ENCODE assay signal across 17 mouse cellular contexts in genomic region chr2:25878516-25878915, GRCm38 (mm10). TPM values are rescaled to one million over a fixed set of nuclear protein-coding genes. Genes with fewer than 3 reads are reported as not detected.
DNase-seq lines count a peak whose midpoint lies in the region; ATAC-seq lines count a peak whose summit lies in the region.
"Had no signal": no experiment of that assay in that cellular context is flagged by ENCODE, and none has a peak within 500 bp of the region (broad histone marks: within the 10 kb centered on the region; RNA-seq: fewer than 3 reads in every experiment).

No protein-coding gene starts in this region.

- no peak overlapping the region for H3K9ac ChIP-seq in neural tube, embryonic 12.5 days
- no peak overlapping the region for H3K9ac ChIP-seq in limb, embryonic 13.5 days
- H3K9ac ChIP-seq: heart, embryonic 15.5 days had no signal

- H3K9me3 ChIP-seq in neural tube, embryonic 12.5 days, result no peaks in the 10 kb centered on the region
- H3K9me3 ChIP-seq in limb, embryonic 13.5 days, result 0 out of 2 replicates have a peak, but pooled peaks cover 4% of the 10 kb centered on the region
- H3K9me3 ChIP-seq: embryonic facial prominence, embryonic 12.5 days; heart, embryonic 15.5 days had no signal

- peaks cover 24% of the 10 kb centered on the region for H3K27me3 ChIP-seq in neural tube, embryonic 12.5 days (replicated peaks)
- peaks cover 63% of the 10 kb centered on the region for H3K27me3 ChIP-seq in limb, embryonic 13.5 days

- ATAC-seq in neural tube, embryonic 12.5 days (ENCODE audit: low FRiP score, low read depth), result no peak
- no peak for ATAC-seq in limb, embryonic 13.5 days (ENCODE audit: low FRiP score, low read depth)
- ATAC-seq: intestine, embryonic 16.5 days had no signal

- WGBS in neural tube, embryonic 12.5 days, result 91% methylated on average over 2 of the region's 2 CpGs
- 71% methylated on average over 2 of the region's 2 CpGs for WGBS in limb, embryonic 13.5 days

- DNase-seq in neural tube, embryonic 10.5 days (ENCODE audit: extremely low spot score, low spot score), result no peak
- DNase-seq in cerebellum, postnatal 25 days, result peak; percentile 77 to 81
- no peak for DNase-seq in heart, adult 8-10 months (ENCODE audit: low spot score)
- no peak for DNase-seq in left cerebral cortex, adult 18-20 months (ENCODE audit: low spot score in 2 of 2)
- DNase-seq in layer of hippocampus, postnatal 36 days, result no peak
- DNase-seq: kidney, postnatal 25 days; lung, postnatal 4 days had no signal

- H3K27ac ChIP-seq in neural tube, embryonic 12.5 days, result no peak overlapping the region
- H3K27ac ChIP-seq in limb, embryonic 13.5 days, result no peak overlapping the region
- H3K27ac ChIP-seq: embryonic facial prominence, embryonic 12.5 days; heart, embryonic 15.5 days had no signal

- H3K4me2 ChIP-seq in neural tube, embryonic 12.5 days (replicated peaks), result peak overlapping the region; percentile 86; the same call in 1 of the 2 replicates
- H3K4me2 ChIP-seq in limb, embryonic 13.5 days (replicated peaks), result peak overlapping the region; percentile 71; the same call in 1 of the 2 replicates

- no peaks in the 10 kb centered on the region for H3K36me3 ChIP-seq in neural tube, embryonic 12.5 days
- no peaks in the 10 kb centered on the region for H3K36me3 ChIP-seq in limb, embryonic 13.5 days
- H3K36me3 ChIP-seq: embryonic facial prominence, embryonic 12.5 days; heart, embryonic 15.5 days had no signal

- H3K4me3 ChIP-seq in neural tube, embryonic 12.5 days, result no peak overlapping the region
- no peak overlapping the region for H3K4me3 ChIP-seq in limb, embryonic 13.5 days

- H3K4me1 ChIP-seq in neural tube, embryonic 12.5 days, result peaks cover 8% of the 10 kb centered on the region
- peaks cover 7% of the 10 kb centered on the region for H3K4me1 ChIP-seq in limb, embryonic 13.5 days

RNA-seq across cellular contexts. Expression of gene Kcnt1, which starts 15.0 kb away (rescaled TPM):
- 4.4 and 5.4 TPM in 2 replicates for polyA plus RNA-seq in neural tube, embryonic 12.5 days (2016; fragmentation: Nextera tagmentation; extraction: Ambion mirVana)
- polyA plus RNA-seq in limb, embryonic 13.5 days (2015; fragmentation: Nextera tagmentation; extraction: Ambion mirVana), result 0.61 and 0.84 TPM in 2 replicates
- total RNA-seq in heart, adult 8-10 months (2022), result under 1 TPM; 0.44 to 0.90 (median 0.59) TPM
- 100 to 1,000 TPM; 118 to 130 TPM for total RNA-seq in left cerebral cortex, adult 18-20 months (2021)
- 10 to 100 TPM; 29.7 to 45.1 TPM for total RNA-seq in layer of hippocampus, postnatal 36 days (2021)
- polyA plus RNA-seq: heart, embryonic 15.5 days; liver, embryonic 16.5 days had no signal

RNA-seq across cellular contexts. Expression of gene Sohlh1, which starts 31.5 kb away (rescaled TPM):
- polyA plus RNA-seq in neural tube, embryonic 12.5 days (2016; fragmentation: Nextera tagmentation; extraction: Ambion mirVana), result not detected in 2 replicates
- 0.14 and 0.29 TPM in 2 replicates for polyA plus RNA-seq in limb, embryonic 13.5 days (2015; fragmentation: Nextera tagmentation; extraction: Ambion mirVana)
- not detected for total RNA-seq in heart, adult 8-10 months (2022)
- not detected for total RNA-seq in left cerebral cortex, adult 18-20 months (2021)
- not detected for total RNA-seq in layer of hippocampus, postnatal 36 days (2021)
- total RNA-seq: CH12.LX; gastrocnemius, postnatal 4 days; left cerebral cortex, postnatal 25 days had no signal
- polyA plus RNA-seq: embryonic facial prominence, embryonic 12.5 days; frontal cortex, adult 2 months; heart, embryonic 15.5 days; intestine, embryonic 16.5 days; liver, embryonic 16.5 days had no signal

RNA-seq across cellular contexts. Expression of gene Lcn9, which starts 55.6 kb away (rescaled TPM):
- not detected in 2 replicates for polyA plus RNA-seq in neural tube, embryonic 12.5 days (2016; fragmentation: Nextera tagmentation; extraction: Ambion mirVana)
- not detected in 2 replicates for polyA plus RNA-seq in limb, embryonic 13.5 days (2015; fragmentation: Nextera tagmentation; extraction: Ambion mirVana)
- total RNA-seq in heart, adult 8-10 months (2022), result not detected
- total RNA-seq in left cerebral cortex, adult 18-20 months (2021), result not detected
- total RNA-seq in layer of hippocampus, postnatal 36 days (2021), result not detected
- total RNA-seq: CH12.LX; gastrocnemius, postnatal 4 days; left cerebral cortex, postnatal 25 days had no signal
- polyA plus RNA-seq: embryonic facial prominence, embryonic 12.5 days; frontal cortex, adult 2 months; heart, embryonic 15.5 days; intestine, embryonic 16.5 days; liver, embryonic 16.5 days had no signal

Comparison
In these comparisons a context has a peak if more than half of its experiments do, and no peak if none do; other contexts are left out.
1. DNase-seq: peak in cerebellum, postnatal 25 days (2 of 2); none in neural tube, embryonic 10.5 days (single experiment), heart, adult 8-10 months (single experiment), left cerebral cortex, adult 18-20 months (0 of 2) and layer of hippocampus, postnatal 36 days (0 of 2).
2. RNA of gene Kcnt1, which starts 15.0 kb away (total RNA-seq): 118 to 130 TPM in left cerebral cortex, adult 18-20 months and 29.7 to 45.1 TPM in layer of hippocampus, postnatal 36 days; 0.44 to 0.90 TPM in heart, adult 8-10 months; every median in the first group is over 10 times any median in the second.